Mouse (Mus musculus) regulatory T cell (primary cell): ENCODE results near the gene Rem2.

Experiments
- in situ Hi-C: fragments of 300-600 bp; cut with MboI, MseI; formaldehyde crosslinking; loops from one replicate; pipeline ENCODE4 v1.15.1; 2025; ENCODE audit warnings: high pct_unique_total_duplicates

Gene Rem2

GRCm38 (mm10) chr14:54443712-54444618 is 31.9 kb upstream of the Rem2 start:
- in situ Hi-C loops: no loop called here

GRCm38 (mm10) chr14:54445476-54445875 is 30.4 kb upstream of the Rem2 start:
- in situ Hi-C loops: no loop called here

- in situ Hi-C loops: no loop called here
These were observed 22.3 kb upstream of the Rem2 start for GRCm38 (mm10) chr14:54453566-54453965.

- in situ Hi-C loops: no loop called here
These were observed 21.0 kb upstream of the Rem2 start for GRCm38 (mm10) chr14:54454669-54455528.

- in situ Hi-C loops: no loop called here
These were observed 17.9 kb upstream of the Rem2 start for GRCm38 (mm10) chr14:54457907-54458569.

- in situ Hi-C loops: no loop called here
These were observed 13.8 kb upstream of the Rem2 start for GRCm38 (mm10) chr14:54462146-54462545.

- in situ Hi-C loops: no loop called here
These were observed 12.6 kb upstream of the Rem2 start for GRCm38 (mm10) chr14:54463108-54463958.

GRCm38 (mm10) chr14:54463959-54464292 is 12.0 kb upstream of the Rem2 start, which contains the start of gene Lrp10:
Lrp10 (plus strand) TSS chr14:54464137.
- in situ Hi-C loops: no loop called here

GRCm38 (mm10) chr14:54464293-54465005 is 11.5 kb upstream of the Rem2 start:
- in situ Hi-C loops: loop anchor here (5.0 kb wide), 1 partner anchor 38 kb away; no protein-coding TSS in a partner anchor

GRCm38 (mm10) chr14:54471467-54471866 is 4.4 kb upstream of the Rem2 start:
- in situ Hi-C loops: no loop called here

GRCm38 (mm10) chr14:54472671-54473070 is 3.2 kb upstream of the Rem2 start:
- in situ Hi-C loops: no loop called here

- in situ Hi-C loops: no loop called here
These were observed 1.2 kb upstream of the Rem2 start for GRCm38 (mm10) chr14:54474744-54475143.

GRCm38 (mm10) chr14:54477172-54477909 is 1.4 kb downstream of the Rem2 start:
- in situ Hi-C loops: no loop called here

- in situ Hi-C loops: no loop called here
These were observed 3.6 kb downstream of the Rem2 start for GRCm38 (mm10) chr14:54479451-54479920.

- in situ Hi-C loops: no loop called here
These were observed 4.8 kb downstream of the Rem2 start for GRCm38 (mm10) chr14:54480673-54481072.

- in situ Hi-C loops: no loop called here
These were observed 5.5 kb downstream of the Rem2 start for GRCm38 (mm10) chr14:54481402-54481801.

- in situ Hi-C loops: no loop called here
These were observed 6.6 kb downstream of the Rem2 start for GRCm38 (mm10) chr14:54482498-54482897.

GRCm38 (mm10) chr14:54485899-54486298 is 10.0 kb downstream of the Rem2 start:
- in situ Hi-C loops: no loop called here

GRCm38 (mm10) chr14:54487732-54488131 is 11.8 kb downstream of the Rem2 start:
- in situ Hi-C loops: no loop called here
